Mouse (Mus musculus): ENCODE results near the gene Ephx3. TPM values are rescaled to one million over a fixed set of nuclear protein-coding genes. Genes with fewer than 3 reads are reported as not detected.

Gene Ephx3
- polyA plus RNA-seq, 1 experiment from 2014 or later, result 0.19 TPM

DNA sequence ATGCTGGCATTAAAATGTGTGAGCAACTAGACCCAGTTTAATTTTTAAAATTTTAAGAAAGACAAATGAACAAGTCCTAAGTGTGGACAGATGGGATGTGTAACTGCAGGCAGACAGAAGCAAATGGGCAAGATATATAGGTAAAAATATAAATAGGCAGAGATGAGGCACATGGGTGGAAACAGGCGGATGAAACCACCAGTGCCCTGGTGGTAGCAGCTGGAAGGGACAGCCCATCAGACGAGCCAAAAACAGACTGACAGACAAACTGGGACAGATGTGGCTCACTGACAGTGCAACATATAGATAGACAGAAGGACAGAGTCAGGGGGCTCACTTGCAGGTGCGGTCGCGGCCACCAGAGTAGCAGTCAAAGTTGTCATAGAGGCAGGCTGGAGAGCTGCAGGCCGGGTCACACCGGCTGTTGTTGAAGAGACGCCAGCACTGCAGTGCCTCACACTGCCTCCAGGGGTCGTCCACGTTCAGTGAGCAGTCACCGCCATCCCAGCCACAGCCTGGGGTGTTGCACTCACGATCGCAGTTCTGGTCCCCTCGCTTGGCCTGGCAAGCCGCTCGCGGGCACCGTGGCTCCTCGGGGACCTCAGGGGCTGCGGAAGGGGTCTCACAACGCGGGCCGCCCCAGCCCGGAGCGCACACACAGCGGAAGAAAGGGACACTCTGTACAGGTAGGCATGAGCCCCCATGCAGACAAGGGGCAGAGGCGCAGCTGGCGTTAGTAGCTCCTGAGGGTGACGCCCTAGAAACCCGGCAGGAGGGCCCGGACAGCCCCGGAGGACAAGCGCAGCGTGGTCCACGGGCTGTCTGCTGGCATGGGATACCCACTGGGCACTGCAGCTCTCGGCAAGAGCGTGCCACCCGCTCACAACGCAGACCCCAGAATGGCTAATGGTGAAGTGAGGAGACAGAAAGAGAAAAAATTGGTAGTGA, 46.2 kb downstream of the Ephx3 start:
- Histone ChIP-seq H3K27ac (replicated peaks) (no peak overlapping the region), H3K4me1 (replicated peaks) (peaks cover 6% of the 10 kb centered on the region), H3K9me3 (no peaks in the 10 kb centered on the region), H3K4me3 (peak overlapping the region; percentile 32), H3K27me3 (no peaks in the 10 kb centered on the region), H3K4me2 (peak overlapping the region; percentile 61), H3K36me3 (peaks cover 3% of the 10 kb centered on the region; the same call in 1 of the 2 replicates), H3K9ac (peak overlapping the region; percentile 49)
- ATAC-seq (ENCODE audit: low FRiP score, low read depth), result peak; percentile 71
- WGBS, result 19% methylated on average over 39 of the region's 39 CpGs

GRCm38 (mm10) chr17:32142234-32142633, 47.1 kb downstream of the Ephx3 start:
- Histone ChIP-seq H3K36me3 (peaks cover 4% of the 10 kb centered on the region; the same call in 1 of the 2 replicates), H3K4me3 (no peak overlapping the region), H3K4me1 (replicated peaks) (peaks cover 6% of the 10 kb centered on the region), H3K27ac (replicated peaks) (no peak overlapping the region), H3K27me3 (no peaks in the 10 kb centered on the region), H3K4me2 (no peak overlapping the region), H3K9me3 (no peaks in the 10 kb centered on the region), H3K9ac (no peak overlapping the region)
- 100% methylated on average over 1 of the region's 1 CpGs for WGBS
- no peak for ATAC-seq (ENCODE audit: low FRiP score, low read depth)

Other genes with a start within 250 kb of the Ephx3 start
- gene Rrp1b, start 153.4 kb downstream of the Ephx3 start, polyA plus RNA-seq (2015; fragmentation: Nextera tagmentation; extraction: Ambion mirVana), result 35.1 and 36.3 TPM in 2 replicates
- 0.48 and 0.49 TPM in 2 replicates for gene Hsf2bp, start 153.2 kb downstream of the Ephx3 start, polyA plus RNA-seq (2015; fragmentation: Nextera tagmentation; extraction: Ambion mirVana)
- 8.2 and 10.5 TPM in 2 replicates for gene Notch3, start 22.7 kb downstream of the Ephx3 start, polyA plus RNA-seq (2015; fragmentation: Nextera tagmentation; extraction: Ambion mirVana)
- 83.0 and 91.5 TPM in 2 replicates for gene Brd4, start 95.2 kb upstream of the Ephx3 start, polyA plus RNA-seq (2015; fragmentation: Nextera tagmentation; extraction: Ambion mirVana)
- gene Akap8, start 131.7 kb upstream of the Ephx3 start, polyA plus RNA-seq (2015; fragmentation: Nextera tagmentation; extraction: Ambion mirVana), result 102 and 106 TPM in 2 replicates
- gene Akap8l, start 161.1 kb upstream of the Ephx3 start, polyA plus RNA-seq (2015; fragmentation: Nextera tagmentation; extraction: Ambion mirVana), result 161 and 171 TPM in 2 replicates
- 38.7 and 45.8 TPM in 2 replicates for gene Wiz, start 199.9 kb upstream of the Ephx3 start, polyA plus RNA-seq (2015; fragmentation: Nextera tagmentation; extraction: Ambion mirVana)
- 0.42 and 0.65 TPM in 2 replicates for gene Rasal3, start 214.0 kb upstream of the Ephx3 start, polyA plus RNA-seq (2015; fragmentation: Nextera tagmentation; extraction: Ambion mirVana)
- gene Pglyrp2, start 234.6 kb upstream of the Ephx3 start, polyA plus RNA-seq (2015; fragmentation: Nextera tagmentation; extraction: Ambion mirVana), result not detected in 2 replicates

Measured in hindbrain, embryonic 15.5 days (tissue).